Mouse (Mus musculus): ENCODE measurements around the gene Micall2.
A peak's percentile ranks its signal among the peaks of the same experiment; 100 is the strongest.

GRCm38 (mm10) chr5:139669380-139669779 lies 66.8 kb downstream of the Micall2 start:
- TF ChIP-seq POLR2A (IDR thresholded peaks at IDR 0.05; ENCODE audit: borderline replicate concordance, insufficient read depth, low read length) (no peak), CTCF (IDR thresholded peaks at IDR 0.05; ENCODE audit: borderline replicate concordance, insufficient read depth, low read depth, low read length) (peak; percentile 94)
